10 mouse cellular contexts compared by ENCODE assay signal in genomic region chr4:46073736-46074135, GRCm38 (mm10). TPM values are rescaled to one million over a fixed set of nuclear protein-coding genes. Genes with fewer than 3 reads are reported as not detected.
DNase-seq lines count a peak whose midpoint lies in the region; ATAC-seq lines count a peak whose summit lies in the region.
"Had no signal": no experiment of that assay in that cellular context is flagged by ENCODE, and none has a peak within 500 bp of the region (broad histone marks: within the 10 kb centered on the region; RNA-seq: fewer than 3 reads in every experiment).

No protein-coding gene starts in this region.

- H3K9me3 ChIP-seq in midbrain, embryonic 13.5 days, result no peaks in the 10 kb centered on the region
- H3K9me3 ChIP-seq: limb, embryonic 15.5 days; neural tube, embryonic 13.5 days had no signal

- no peak overlapping the region for H3K9ac ChIP-seq in midbrain, embryonic 13.5 days (replicated peaks)
- H3K9ac ChIP-seq: limb, embryonic 15.5 days; neural tube, embryonic 13.5 days had no signal

- H3K4me3 ChIP-seq in midbrain, embryonic 13.5 days (replicated peaks), result no peak overlapping the region
- H3K4me3 ChIP-seq: limb, embryonic 15.5 days; neural tube, embryonic 13.5 days had no signal

- no peak overlapping the region for H3K27ac ChIP-seq in midbrain, embryonic 13.5 days
- H3K27ac ChIP-seq: limb, embryonic 15.5 days; neural tube, embryonic 13.5 days had no signal

- H3K4me2 ChIP-seq in midbrain, embryonic 13.5 days (replicated peaks), result no peak overlapping the region
- H3K4me2 ChIP-seq: limb, embryonic 15.5 days; neural tube, embryonic 13.5 days had no signal

- no peaks in the 10 kb centered on the region for H3K36me3 ChIP-seq in midbrain, embryonic 13.5 days
- H3K36me3 ChIP-seq: limb, embryonic 15.5 days; neural tube, embryonic 13.5 days had no signal

- ATAC-seq in midbrain, embryonic 13.5 days, result no peak

- WGBS in midbrain, embryonic 13.5 days, result 68% methylated on average over 4 of the region's 4 CpGs

- H3K27me3 ChIP-seq in midbrain, embryonic 13.5 days, result no peaks in the 10 kb centered on the region
- H3K27me3 ChIP-seq: limb, embryonic 15.5 days; neural tube, embryonic 13.5 days had no signal

- H3K4me1 ChIP-seq in midbrain, embryonic 13.5 days (replicated peaks), result 0 out of 2 replicates have a peak, but pooled peaks cover 6% of the 10 kb centered on the region
- H3K4me1 ChIP-seq: limb, embryonic 15.5 days had no signal

- DNase-seq in adrenal gland, postnatal 25 days, result peak; percentile 19
- no peak for DNase-seq in adrenal gland, postnatal 4 days (ENCODE audit: low spot score in 2 of 2)
- DNase-seq in 3T3-L1 (ENCODE audit: low read depth, low spot score), result peak; percentile 80
- peak; percentile 80 to 83 for DNase-seq in cerebellum, postnatal 36 days
- peak; percentile 83 for DNase-seq in heart, postnatal 4 days
- DNase-seq in T-cell, adult 2 months (ENCODE audit: low spot score), result no peak
- DNase-seq in spleen, adult 12 weeks (ENCODE audit: low spot score), result no peak

RNA-seq across cellular contexts. Expression of gene Tmod1, which starts 35.0 kb away (rescaled TPM):
- total RNA-seq in adrenal gland, postnatal 25 days (2021), result 2.1 and 5.2 TPM in 2 replicates
- 10 to 100 TPM; 10.4 to 10.6 TPM for total RNA-seq in adrenal gland, postnatal 4 days (2021)
- 100 to 1,000 TPM; 278 to 282 TPM for total RNA-seq in heart, postnatal 4 days (2021)
- 0.39 and 0.76 TPM in 2 replicates for polyA plus RNA-seq in midbrain, embryonic 13.5 days (2015; fragmentation: Nextera tagmentation; extraction: Ambion mirVana)

Comparison
In these comparisons a context has a peak if more than half of its experiments do, and no peak if none do; other contexts are left out.
1. DNase-seq: peak in adrenal gland, postnatal 25 days (single experiment), 3T3-L1 (single experiment), cerebellum, postnatal 36 days (2 of 2) and heart, postnatal 4 days (single experiment); none in adrenal gland, postnatal 4 days (0 of 2), T-cell, adult 2 months (single experiment) and spleen, adult 12 weeks (single experiment).
2. RNA of gene Tmod1, which starts 35.0 kb away (total RNA-seq): 278 to 282 TPM in heart, postnatal 4 days; 10.4 to 10.6 TPM in adrenal gland, postnatal 4 days and 2.1 to 5.2 TPM in adrenal gland, postnatal 25 days; every median in the first group is over 10 times any median in the second.